Mouse (Mus musculus) heart, adult 2 months (tissue): Measurements from ENCODE around the gene Angptl7.

Experiments used
- CTCF ChIP-seq: fragments of 200-600 bp; IDR thresholded peaks from 2 replicates; pipeline ENCODE4 v1.8.1; 2022; ENCODE audit warnings: antibody characterized with exemption, mild to moderate bottlenecking, moderate library complexity
- EP300 ChIP-seq: fragments of 200-500 bp; IDR thresholded peaks from 2 replicates; pipeline ENCODE4 v1.6.1; 2011; ENCODE audit warnings: low read depth, low read length, control low read depth; ENCODE audit not compliant: insufficient read depth
- POLR2A ChIP-seq: fragments of 200-500 bp; IDR thresholded peaks from 2 replicates; pipeline ENCODE4 v1.6.1; 2011; ENCODE audit warnings: mild to moderate bottlenecking, low read depth, low read length, control low read depth; ENCODE audit not compliant: insufficient read depth

DNA sequence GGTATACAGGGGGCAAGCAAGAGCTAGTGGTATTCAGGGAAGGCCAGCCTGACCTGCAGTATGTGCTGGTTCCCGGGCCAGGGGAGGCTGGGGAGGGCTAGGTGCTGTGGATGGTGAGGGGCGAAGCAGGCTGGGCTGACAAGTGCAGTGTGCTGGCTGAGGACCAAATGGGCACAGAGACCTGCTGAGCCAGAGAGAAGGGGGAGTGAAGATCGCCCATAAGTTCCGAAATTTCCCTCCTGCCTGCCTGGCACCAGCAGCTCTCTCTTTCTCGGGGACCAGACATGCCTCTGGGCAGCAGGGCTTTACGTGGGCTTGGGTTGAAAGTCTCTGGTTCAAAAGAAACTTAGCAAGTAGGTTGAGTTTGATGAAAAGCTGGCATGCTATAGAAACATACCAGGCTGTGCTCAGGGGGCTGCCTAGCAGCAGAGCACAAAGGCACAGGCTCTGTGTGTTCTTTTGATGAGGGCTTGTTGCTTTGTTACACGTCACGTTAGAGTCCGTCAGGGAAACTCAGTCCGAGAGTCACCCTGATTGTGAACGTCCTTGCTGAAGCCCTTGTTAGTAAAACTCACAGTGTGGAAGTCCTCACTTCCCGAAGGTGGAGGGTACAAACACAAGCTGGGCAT is 39.5 kb downstream of the Angptl7 start:
- TF ChIP-seq POLR2A (no peak), CTCF (no peak), EP300 (no peak)
